In the genomic region with DNA sequence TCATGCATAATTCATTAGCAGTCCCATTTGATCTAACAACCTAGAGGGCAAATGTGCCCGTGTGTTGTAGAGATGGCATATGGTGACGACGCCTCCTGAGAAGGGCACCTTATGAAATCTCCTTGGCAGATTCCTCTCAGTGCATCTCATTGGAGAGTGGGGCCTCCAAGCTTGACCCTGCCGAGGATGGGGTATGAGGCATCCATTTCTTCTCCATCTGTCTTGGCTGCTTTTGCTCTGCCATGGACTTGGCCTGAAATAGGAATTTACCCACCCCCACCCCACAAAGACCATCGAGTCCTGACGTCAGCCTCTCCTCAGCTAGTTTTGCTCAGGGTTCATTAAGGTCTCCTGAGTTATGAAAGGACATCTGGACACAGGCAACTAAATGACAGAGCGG, we compare ENCODE assay signal across 16 mouse cellular contexts.
A peak's percentile ranks its signal among the peaks of the same experiment; 100 is the strongest.
DNase-seq lines count a peak whose midpoint lies in the region; ATAC-seq and TF ChIP-seq lines count a peak whose summit lies in the region.
"Had no signal": no experiment of that assay in that cellular context is flagged by ENCODE, and none has a peak within 500 bp of the region (broad histone marks: within the 10 kb centered on the region; RNA-seq: fewer than 3 reads in every experiment).

No protein-coding gene starts in this region.

- no peaks in the 10 kb centered on the region for H3K9me3 ChIP-seq in midbrain, embryonic 13.5 days
- no peaks in the 10 kb centered on the region for H3K9me3 ChIP-seq in midbrain, embryonic 11.5 days (ENCODE audit: control insufficient read depth, low read length)
- H3K9me3 ChIP-seq in forebrain, embryonic 14.5 days (replicated peaks; ENCODE audit: control insufficient read depth, low read length): no peaks in the 10 kb centered on the region
- H3K9me3 ChIP-seq in hindbrain, embryonic 16.5 days (ENCODE audit: control insufficient read depth, low read length): no peaks in the 10 kb centered on the region
- no peaks in the 10 kb centered on the region for H3K9me3 ChIP-seq in neural tube, embryonic 14.5 days (ENCODE audit: control insufficient read depth, low read length)
- H3K9me3 ChIP-seq: limb, embryonic 15.5 days; megakaryocyte, embryonic 14.5 days had no signal

- no peak for TF ChIP-seq POLR2A in thymus, adult 2 months (IDR thresholded peaks at IDR 0.05; ENCODE audit: control insufficient read depth, extremely low read depth, insufficient read depth, low read length, poor library complexity)

- H3K36me3 ChIP-seq in midbrain, embryonic 13.5 days: no peaks in the 10 kb centered on the region
- H3K36me3 ChIP-seq in midbrain, embryonic 11.5 days (ENCODE audit: control insufficient read depth, insufficient read depth, low read length): no peaks in the 10 kb centered on the region
- H3K36me3 ChIP-seq in forebrain, embryonic 14.5 days (ENCODE audit: control insufficient read depth, insufficient read depth, low read length): no peaks in the 10 kb centered on the region
- no peaks in the 10 kb centered on the region for H3K36me3 ChIP-seq in hindbrain, embryonic 16.5 days (ENCODE audit: control insufficient read depth, insufficient read depth, low read length)
- H3K36me3 ChIP-seq in neural tube, embryonic 14.5 days (ENCODE audit: control insufficient read depth, insufficient read depth, low read length): no peaks in the 10 kb centered on the region
- H3K36me3 ChIP-seq in thymus, adult 2 months (ENCODE audit: control insufficient read depth, insufficient read depth, low read length): no peaks in the 10 kb centered on the region
- H3K36me3 ChIP-seq: limb, embryonic 15.5 days had no signal

- WGBS in midbrain, embryonic 13.5 days: 55% methylated on average over 7 of the region's 7 CpGs
- WGBS in midbrain, embryonic 11.5 days: 67% methylated on average over 7 of the region's 7 CpGs
- WGBS in forebrain, embryonic 14.5 days: 34% methylated on average over 7 of the region's 7 CpGs
- 33% methylated on average over 7 of the region's 7 CpGs for whole genome bisulfite sequencing in hindbrain, embryonic 16.5 days
- WGBS in neural tube, embryonic 14.5 days: 30% methylated on average over 7 of the region's 7 CpGs
- 97% methylated on average over 7 of the region's 7 CpGs for WGBS in thymus, adult 2 months

- peak; percentile 55; the same call in 1 of the 2 replicates for ATAC-seq in midbrain, embryonic 13.5 days
- no peak for ATAC-seq in midbrain, embryonic 11.5 days (ENCODE audit: low FRiP score)
- peak; percentile 45 for ATAC-seq in forebrain, embryonic 14.5 days
- ATAC-seq in hindbrain, embryonic 16.5 days: peak; percentile 64
- ATAC-seq in neural tube, embryonic 14.5 days (ENCODE audit: low read depth): peak; percentile 32; the same call in 1 of the 2 replicates
- ATAC-seq in megakaryocyte, adult 5-6 weeks (ENCODE audit: poor library complexity, severe bottlenecking): no peak
- ATAC-seq: CD4-positive, CD25-positive, alpha-beta regulatory T cell, adult 4 months had no signal

- no peak overlapping the region for H3K9ac ChIP-seq in midbrain, embryonic 13.5 days (replicated peaks)
- no peak overlapping the region for H3K9ac ChIP-seq in midbrain, embryonic 11.5 days (ENCODE audit: low read length)
- H3K9ac ChIP-seq in forebrain, embryonic 14.5 days (ENCODE audit: low read length): no peak overlapping the region
- no peak overlapping the region for H3K9ac ChIP-seq in hindbrain, embryonic 16.5 days (ENCODE audit: low read depth, low read length)
- no peak overlapping the region for H3K9ac ChIP-seq in neural tube, embryonic 14.5 days (replicated peaks; ENCODE audit: low read depth, low read length)
- H3K9ac ChIP-seq: limb, embryonic 15.5 days had no signal

- DNase-seq in midbrain, embryonic 11.5 days (ENCODE audit: low spot score, missing footprints): no peak
- peak; percentile 64 for DNase-seq in forebrain, embryonic 14.5 days (ENCODE audit: low spot score)
- no peak for DNase-seq in thymus, adult 2 months
- no peak for DNase-seq in spleen, postnatal 10 days (ENCODE audit: low spot score in 2 of 2)
- DNase-seq: adrenal gland, postnatal 14 days; cerebellum, postnatal 36 days; kidney, postnatal 36 days; lung, adult 2 months; thymus, postnatal 36 days had no signal

- H3K27ac ChIP-seq in midbrain, embryonic 13.5 days: peak overlapping the region; percentile 40; the same call in 1 of the 2 replicates
- no peak overlapping the region for H3K27ac ChIP-seq in midbrain, embryonic 11.5 days (ENCODE audit: low read depth, low read length)
- H3K27ac ChIP-seq in forebrain, embryonic 14.5 days (ENCODE audit: low read depth, low read length): no peak overlapping the region
- H3K27ac ChIP-seq in hindbrain, embryonic 16.5 days (ENCODE audit: low read depth, low read length): no peak overlapping the region
- H3K27ac ChIP-seq in neural tube, embryonic 14.5 days (ENCODE audit: low read depth, low read length): peak overlapping the region; percentile 34; the same call in 1 of the 2 replicates
- no peak overlapping the region for H3K27ac ChIP-seq in thymus, adult 2 months (ENCODE audit: control insufficient read depth, insufficient read depth, low read length)
- H3K27ac ChIP-seq: limb, embryonic 15.5 days had no signal

- H3K27me3 ChIP-seq in midbrain, embryonic 13.5 days: no peaks in the 10 kb centered on the region
- H3K27me3 ChIP-seq in midbrain, embryonic 11.5 days (ENCODE audit: control insufficient read depth, insufficient read depth, low read length): no peaks in the 10 kb centered on the region
- H3K27me3 ChIP-seq in forebrain, embryonic 14.5 days (replicated peaks; ENCODE audit: control insufficient read depth, insufficient read depth, low read length): no peaks in the 10 kb centered on the region
- no peaks in the 10 kb centered on the region for H3K27me3 ChIP-seq in hindbrain, embryonic 16.5 days (replicated peaks; ENCODE audit: control insufficient read depth, insufficient read depth, low read length)
- H3K27me3 ChIP-seq in neural tube, embryonic 14.5 days (ENCODE audit: control insufficient read depth, insufficient read depth, low read length): no peaks in the 10 kb centered on the region
- no peaks in the 10 kb centered on the region for H3K27me3 ChIP-seq in thymus, adult 2 months (ENCODE audit: control insufficient read depth, insufficient read depth, low read length)

- TF ChIP-seq CTCF in thymus, adult 2 months (IDR thresholded peaks at IDR 0.05; ENCODE audit: borderline replicate concordance, control insufficient read depth, extremely low read depth, insufficient read depth, low read length, poor library complexity): no peak

- H3K4me2 ChIP-seq in midbrain, embryonic 13.5 days (replicated peaks): no peak overlapping the region
- H3K4me2 ChIP-seq in midbrain, embryonic 11.5 days: no peak overlapping the region
- H3K4me2 ChIP-seq in forebrain, embryonic 14.5 days (ENCODE audit: low read length): peak overlapping the region; percentile 25; the same call in 1 of the 2 replicates
- H3K4me2 ChIP-seq in hindbrain, embryonic 16.5 days (ENCODE audit: low read length): no peak overlapping the region
- no peak overlapping the region for H3K4me2 ChIP-seq in neural tube, embryonic 14.5 days (ENCODE audit: low read depth, low read length)
- H3K4me2 ChIP-seq: limb, embryonic 15.5 days had no signal

- H3K4me3 ChIP-seq in midbrain, embryonic 13.5 days (replicated peaks): no peak overlapping the region
- no peak overlapping the region for H3K4me3 ChIP-seq in midbrain, embryonic 11.5 days (ENCODE audit: low read depth, low read length)
- H3K4me3 ChIP-seq in forebrain, embryonic 14.5 days (ENCODE audit: low read depth, low read length): no peak overlapping the region
- no peak overlapping the region for H3K4me3 ChIP-seq in hindbrain, embryonic 16.5 days (ENCODE audit: low read length)
- no peak overlapping the region for H3K4me3 ChIP-seq in neural tube, embryonic 14.5 days (ENCODE audit: low read depth, low read length)
- no peak overlapping the region for H3K4me3 ChIP-seq in thymus, adult 2 months (ENCODE audit: control insufficient read depth, insufficient read depth, low read length)
- H3K4me3 ChIP-seq: limb, embryonic 15.5 days; megakaryocyte, embryonic 14.5 days had no signal

- peaks cover 58% of the 10 kb centered on the region for H3K4me1 ChIP-seq in midbrain, embryonic 13.5 days (replicated peaks)
- peaks cover 34% of the 10 kb centered on the region for H3K4me1 ChIP-seq in midbrain, embryonic 11.5 days (ENCODE audit: control insufficient read depth, insufficient read depth, low read length)
- peaks cover 50% of the 10 kb centered on the region for H3K4me1 ChIP-seq in forebrain, embryonic 14.5 days (ENCODE audit: control insufficient read depth, insufficient read depth, low read length)
- peaks cover 19% of the 10 kb centered on the region for H3K4me1 ChIP-seq in hindbrain, embryonic 16.5 days (ENCODE audit: control insufficient read depth, insufficient read depth, low read depth, low read length)
- H3K4me1 ChIP-seq in neural tube, embryonic 14.5 days (ENCODE audit: control insufficient read depth, insufficient read depth, low read length): peaks cover 38% of the 10 kb centered on the region
- no peaks in the 10 kb centered on the region for H3K4me1 ChIP-seq in thymus, adult 2 months (replicated peaks; ENCODE audit: control insufficient read depth, insufficient read depth, low read length)
- H3K4me1 ChIP-seq: megakaryocyte, embryonic 14.5 days had no signal

Comparison
In these comparisons a context has a peak if more than half of its experiments do, and no peak if none do; other contexts are left out.
1. ATAC-seq: peak in midbrain, embryonic 13.5 days (single experiment), forebrain, embryonic 14.5 days (single experiment), hindbrain, embryonic 16.5 days (single experiment) and neural tube, embryonic 14.5 days (single experiment); none in midbrain, embryonic 11.5 days (single experiment) and megakaryocyte, adult 5-6 weeks (single experiment).
2. H3K27ac ChIP-seq: peak in midbrain, embryonic 13.5 days (single experiment) and neural tube, embryonic 14.5 days (single experiment); none in midbrain, embryonic 11.5 days (single experiment), forebrain, embryonic 14.5 days (single experiment), hindbrain, embryonic 16.5 days (single experiment) and thymus, adult 2 months (single experiment).